Mouse (Mus musculus) left cerebral cortex, postnatal 10 days (tissue): ENCODE measurements at regions not wholly inside any gene's neighbourhood (a gene's known extent, or its start where the extent isn't known, plus 50 kb on each side); places are given as distances from the start of the nearest gene placed in this dataset.

Experiments used
- DNase-seq, 2 experiments: peaks; one replicate each; pipeline ENCODE4 v3.0.0; 2021 to 2022; ENCODE audit warnings: low spot score in 2 of 2, mixed read lengths in 1 of 2; ENCODE audit errors: extremely low spot score in 1 of 2
- intact Hi-C: fragments of 180-260 bp; cut with DNase I; formaldehyde crosslinking; loops from one replicate; pipeline ENCODE4 v1.15.1; 2025

GRCm38 (mm10) chr17:45966736-45967135 lies 65.4 kb downstream of the Vegfa start:
- intact Hi-C loops, result no loop called here
- no peak for DNase-seq

- no peak for DNase-seq
- intact Hi-C loops, result no loop called here
Measured at GRCm38 (mm10) chr17:45964031-45964430, 68.1 kb downstream of the Vegfa start.

- no peak for DNase-seq
- intact Hi-C loops, result no loop called here
Measured at GRCm38 (mm10) chr17:45963332-45963731, 68.8 kb downstream of the Vegfa start.

- no peak for DNase-seq
- intact Hi-C loops, result no loop called here
Measured at GRCm38 (mm10) chr17:45961626-45962319, 70.4 kb downstream of the Vegfa start.

GRCm38 (mm10) chr17:45958094-45958881 lies 73.9 kb downstream of the Vegfa start:
- DNase-seq, result no peak
- intact Hi-C loops, result no loop called here

- no peak for DNase-seq
- intact Hi-C loops, result no loop called here
Measured at GRCm38 (mm10) chr17:45955481-45955880, 76.7 kb downstream of the Vegfa start.

GRCm38 (mm10) chr17:45954824-45955223 lies 77.3 kb downstream of the Vegfa start:
- no peak for DNase-seq
- intact Hi-C loops, result no loop called here

- intact Hi-C loops, result no loop called here
- no peak for DNase-seq
Measured at GRCm38 (mm10) chr17:45953523-45953922, 78.6 kb downstream of the Vegfa start.

- no peak for DNase-seq
- intact Hi-C loops, result no loop called here
Measured at GRCm38 (mm10) chr17:45950533-45951164, 81.5 kb downstream of the Vegfa start.

- intact Hi-C loops, result no loop called here
- no peak for DNase-seq
Measured at GRCm38 (mm10) chr17:45949141-45949540, 83.0 kb downstream of the Vegfa start.

GRCm38 (mm10) chr17:45948314-45948935 lies 83.7 kb downstream of the Vegfa start:
- intact Hi-C loops, result no loop called here
- DNase-seq, result no peak

- no peak for DNase-seq
- intact Hi-C loops, result no loop called here
Measured at GRCm38 (mm10) chr17:45945005-45945404, 87.2 kb downstream of the Vegfa start.

- no peak for DNase-seq
- intact Hi-C loops, result no loop called here
Measured at GRCm38 (mm10) chr17:45943244-45943643, 88.9 kb downstream of the Vegfa start.

- DNase-seq, result no peak
- intact Hi-C loops, result no loop called here
Measured at GRCm38 (mm10) chr17:45941890-45942375, 90.2 kb downstream of the Vegfa start.

GRCm38 (mm10) chr17:45940121-45940813 lies 91.9 kb downstream of the Vegfa start:
- intact Hi-C loops, result no loop called here
- no peak for DNase-seq

GRCm38 (mm10) chr17:45938284-45938683 lies 93.9 kb downstream of the Vegfa start:
- no peak for DNase-seq
- intact Hi-C loops, result no loop called here

GRCm38 (mm10) chr17:45936577-45936976 lies 95.6 kb downstream of the Vegfa start:
- no peak for DNase-seq
- intact Hi-C loops, result no loop called here

- intact Hi-C loops, result no loop called here
- no peak for DNase-seq
Measured at GRCm38 (mm10) chr17:45935291-45935690, 96.9 kb downstream of the Vegfa start.

GRCm38 (mm10) chr17:45934002-45934401 lies 98.2 kb downstream of the Vegfa start:
- DNase-seq, result no peak
- intact Hi-C loops, result no loop called here
